Mouse (Mus musculus) thymus, adult 18-20 months (tissue): ENCODE measurements around the gene Klk12.
A peak's percentile ranks its signal among the peaks of the same experiment; 100 is the strongest.

Source experiments
- DNase-seq, 2 experiments: peaks; one replicate each; pipeline ENCODE4 v3.0.0; 2022; ENCODE audit warnings: mixed read lengths in 2 of 2

The Klk12 gene

DNA sequence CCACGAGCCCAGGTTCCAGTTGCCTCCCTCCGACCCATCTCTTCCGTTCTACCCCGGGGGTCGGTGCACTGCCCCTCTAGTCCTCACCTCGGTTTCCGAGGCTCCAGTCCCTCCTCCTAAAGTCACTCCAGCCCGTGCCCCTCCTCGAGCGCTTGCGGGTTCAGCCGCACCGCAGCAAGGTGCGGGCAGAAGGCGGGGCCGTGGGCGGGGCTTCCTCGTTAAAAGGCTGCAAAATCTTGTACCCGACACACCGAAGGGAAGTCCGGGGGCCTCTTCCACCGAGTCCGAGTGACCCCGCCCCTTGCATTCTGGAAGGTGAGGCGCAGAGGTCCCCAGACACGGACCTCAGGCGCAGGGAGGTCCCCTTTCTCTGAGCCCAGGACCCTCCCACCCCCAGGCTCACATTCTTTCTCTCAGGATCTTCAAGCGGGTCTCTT is 28.7 kb downstream of the Klk12 start, which contains the start of gene Klk8:
Gene Klk8 (plus strand): TSS at position 245 of the 437 bp plus-strand sequence.
- DNase-seq = peak; percentile 16 to 26

DNA sequence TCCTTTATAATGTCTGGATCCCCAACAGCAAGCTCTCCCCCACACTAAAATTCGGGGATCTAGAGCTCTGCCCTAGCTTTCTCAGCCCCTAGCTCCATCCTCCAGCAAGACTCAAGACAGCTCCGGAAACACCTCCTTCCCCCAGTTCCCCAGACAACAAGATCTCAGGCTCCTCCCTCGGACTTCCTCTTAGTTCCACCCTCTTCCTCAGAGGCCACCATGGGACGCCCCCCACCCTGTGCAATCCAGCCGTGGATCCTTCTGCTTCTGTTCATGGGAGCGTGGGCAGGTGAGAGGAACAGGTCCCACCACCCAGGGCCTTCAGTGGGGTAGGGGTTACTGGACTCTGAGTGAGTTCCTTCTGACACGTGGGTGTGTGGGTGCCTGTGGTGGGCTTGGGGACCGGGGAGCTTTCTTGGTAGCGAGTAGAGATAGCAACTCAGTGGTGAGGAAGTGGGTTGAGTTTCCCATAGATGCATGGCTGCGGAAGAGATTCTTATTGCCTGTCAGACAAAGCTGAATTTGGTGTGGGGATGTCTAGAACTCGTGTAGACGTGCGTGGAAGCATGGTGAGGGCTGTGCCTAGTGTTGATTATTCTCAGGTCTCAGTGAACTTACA is 29.3 kb downstream of the Klk12 start:
- DNase-seq = peak; percentile 22 to 36

DNA sequence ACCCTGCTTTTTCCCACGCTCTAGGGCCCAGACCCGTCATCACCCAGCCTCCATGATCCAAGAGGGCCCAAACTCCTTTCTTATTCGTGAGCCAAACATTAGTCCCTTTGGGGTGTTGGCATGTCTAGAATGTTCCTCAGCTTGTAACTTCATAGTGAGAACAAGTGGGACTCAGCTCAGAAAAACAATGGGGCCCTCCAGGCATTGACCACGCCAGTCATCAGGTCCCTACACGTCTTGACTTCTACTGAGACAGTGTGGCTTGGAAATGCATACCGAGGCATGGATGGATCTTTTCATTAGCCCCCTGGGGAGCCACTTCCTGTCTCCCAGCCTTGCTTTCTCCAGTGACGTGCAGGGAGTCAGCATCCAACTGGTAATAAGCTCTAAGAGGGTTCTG is 31.2 kb downstream of the Klk12 start:
- no peak for DNase-seq

DNA sequence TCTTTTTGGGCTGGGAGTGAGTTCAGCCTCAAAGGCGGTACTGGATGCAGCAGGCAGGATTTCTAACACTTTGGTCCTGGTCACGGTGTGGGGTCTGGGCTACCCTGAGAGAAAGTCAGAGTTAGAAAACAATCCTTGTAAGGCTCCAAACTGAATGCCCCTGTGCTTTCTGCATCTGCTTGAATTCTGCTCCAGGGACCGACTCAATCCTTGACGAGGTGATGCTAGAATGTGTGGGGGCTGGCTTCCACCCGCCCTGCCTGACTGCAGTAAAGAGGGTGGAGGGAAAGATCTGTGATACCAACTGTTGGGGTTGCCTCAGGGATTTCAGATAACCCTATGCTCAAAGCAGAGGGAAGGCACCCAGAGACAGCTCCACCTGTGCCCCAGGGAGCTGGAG is 42.3 kb downstream of the Klk12 start, which contains the start of gene Klk7:
Gene Klk7 (plus strand): TSS at position 301 of the 400 bp plus-strand sequence.
- DNase-seq = no peak

DNA sequence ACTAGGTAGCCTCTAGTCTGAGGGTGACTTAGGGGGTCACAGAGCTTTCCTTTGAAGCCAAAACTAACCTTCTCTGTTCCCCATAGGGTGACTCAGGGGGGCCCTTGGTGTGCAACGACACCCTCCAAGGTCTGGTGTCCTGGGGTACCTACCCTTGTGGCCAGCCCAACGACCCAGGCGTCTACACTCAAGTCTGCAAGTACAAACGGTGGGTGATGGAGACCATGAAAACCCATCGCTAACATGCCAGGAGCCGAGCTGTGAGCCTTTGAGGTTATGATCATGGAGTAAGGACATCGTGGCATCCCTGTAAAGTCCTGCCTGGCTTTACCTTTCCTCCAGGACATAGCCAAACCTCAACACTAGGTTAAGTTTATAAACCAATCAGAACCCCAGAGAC is 46.5 kb downstream of the Klk12 start:
- no peak for DNase-seq

DNA sequence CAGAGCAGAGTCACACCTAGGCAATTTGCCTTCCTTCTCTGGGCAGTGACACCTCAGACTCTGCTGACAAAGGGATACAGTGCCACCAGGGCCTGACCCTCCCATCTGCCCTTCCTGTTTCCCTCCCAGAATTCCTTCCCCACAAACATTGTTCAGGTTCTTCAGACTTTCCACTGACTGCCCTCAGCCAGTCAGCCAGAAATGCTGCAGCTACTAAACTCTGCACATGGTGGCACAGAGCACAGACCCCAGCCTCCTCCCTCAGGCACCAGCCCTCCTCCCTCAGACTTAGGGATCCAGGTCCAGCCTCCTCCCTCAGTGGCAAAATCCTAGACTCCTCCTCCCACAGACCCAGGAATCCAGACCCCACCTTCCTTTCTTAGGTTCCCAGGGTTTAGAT is 48.0 kb downstream of the Klk12 start:
- DNase-seq = no peak

DNA sequence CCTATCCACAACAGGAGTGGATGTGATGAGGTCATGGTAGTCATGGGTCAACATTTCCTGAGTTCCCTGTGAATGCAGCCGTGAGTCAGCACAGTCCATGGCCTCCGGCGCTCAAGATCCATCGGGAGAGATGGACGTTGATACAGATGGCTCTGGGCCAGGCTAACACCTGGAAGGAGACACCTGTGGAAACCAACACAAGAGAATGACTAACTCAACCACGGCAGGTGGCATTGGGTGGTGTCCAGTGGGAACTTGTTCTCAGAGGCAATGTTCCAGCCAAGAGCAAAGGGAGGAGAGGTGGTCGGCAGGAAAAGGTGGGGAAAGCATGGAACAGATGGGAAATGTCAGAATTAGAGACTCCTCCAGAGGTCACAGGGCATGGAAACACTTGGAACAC is 52.9 kb downstream of the Klk12 start:
- no peak for DNase-seq
